Mouse (Mus musculus) CH12.LX (cell line): ENCODE measurements around the gene 2310030G06Rik.

ENCODE experiments used
- CTCF ChIP-seq, 2 experiments: IDR thresholded peaks in 1 of 2; conservative IDR thresholded peaks in 1 of 2; 2 replicates each; pipeline ENCODE4 v1.5.1; 2011 to 2012; ENCODE audit warnings: low read depth in 2 of 2, low read length in 2 of 2, improper control_type of control experiment in 1 of 2, inconsistent platforms in 1 of 2, mild to moderate bottlenecking in 1 of 2, moderate library complexity in 1 of 2
- MEF2A ChIP-seq: IDR thresholded peaks from 2 replicates; pipeline ENCODE4 v1.6.1; 2014; ENCODE audit warnings: low read depth, mild to moderate bottlenecking, inconsistent platforms, low read length, improper control_type of control experiment, borderline replicate concordance
- MYC ChIP-seq: IDR thresholded peaks from 2 replicates; pipeline ENCODE4 v1.6.1; 2011; ENCODE audit warnings: low read depth, mild to moderate bottlenecking, improper control_type of control experiment, low read length
- NELFE ChIP-seq: IDR thresholded peaks from 2 replicates; pipeline ENCODE4 v1.6.1; 2011; ENCODE audit warnings: low read depth, low read length, improper control_type of control experiment
- NRF1 ChIP-seq: IDR thresholded peaks from 2 replicates; pipeline ENCODE4 v1.6.1; 2014; ENCODE audit warnings: low read depth, mild to moderate bottlenecking, inconsistent platforms, low read length, improper control_type of control experiment, moderate library complexity
- POLR2A ChIP-seq: IDR thresholded peaks from 2 replicates; pipeline ENCODE4 v1.6.1; 2011; ENCODE audit warnings: low read depth, mild to moderate bottlenecking, improper control_type of control experiment, low read length

- TF ChIP-seq MEF2A (no peak), CTCF (conservative IDR thresholded peaks at IDR 0.05 in 1 of 2, IDR thresholded peaks at IDR 0.05 in 1 of 2; ENCODE audit: low read depth in 2 of 2, low read length in 2 of 2) (no peak), POLR2A (no peak), NELFE (no peak), NRF1 (no peak), MYC (no peak)
Observed at GRCm38 (mm10) chr9:50752784-50753615, 6.7 kb upstream of the 2310030G06Rik start.
